13 mouse cellular contexts compared by ENCODE assay signal in the genomic region with DNA sequence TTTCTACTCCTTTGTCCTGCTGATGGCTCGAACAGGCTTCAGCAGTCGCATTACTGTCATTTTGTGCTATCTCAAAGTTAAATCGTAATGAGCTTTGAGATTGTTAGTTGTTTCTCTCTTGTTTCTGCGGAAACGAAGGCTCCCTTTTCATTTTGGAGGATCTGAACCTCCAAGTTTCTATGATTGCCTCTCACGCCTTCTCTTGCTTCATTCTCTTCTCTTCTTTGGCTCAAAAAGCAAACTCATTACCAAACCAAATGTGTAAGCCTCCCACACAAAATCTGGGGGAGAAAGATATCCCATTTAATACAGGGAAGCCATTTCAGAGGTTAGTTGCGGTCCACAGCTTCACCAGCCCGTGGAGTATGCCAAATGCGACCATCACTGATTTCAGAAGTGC.
"Had no signal": no experiment of that assay in that cellular context is flagged by ENCODE, and none has a peak within 500 bp of the region (broad histone marks: within the 10 kb centered on the region; RNA-seq: fewer than 3 reads in every experiment).

No protein-coding gene starts in this region.

- DNase-seq: gastrocnemius, postnatal 14 days; gastrocnemius, postnatal 36 days; heart, adult 2 months; heart, postnatal 14 days; heart, postnatal 36 days; kidney, adult 11 months; kidney, adult 8-10 months; kidney, postnatal 10 days; kidney, postnatal 25 days; kidney, postnatal 4 days; layer of hippocampus, adult 9-11 months; liver; liver, embryonic 13.5 days had no signal
